Mouse (Mus musculus): ENCODE measurements around the gene Sfswap.

DNA sequence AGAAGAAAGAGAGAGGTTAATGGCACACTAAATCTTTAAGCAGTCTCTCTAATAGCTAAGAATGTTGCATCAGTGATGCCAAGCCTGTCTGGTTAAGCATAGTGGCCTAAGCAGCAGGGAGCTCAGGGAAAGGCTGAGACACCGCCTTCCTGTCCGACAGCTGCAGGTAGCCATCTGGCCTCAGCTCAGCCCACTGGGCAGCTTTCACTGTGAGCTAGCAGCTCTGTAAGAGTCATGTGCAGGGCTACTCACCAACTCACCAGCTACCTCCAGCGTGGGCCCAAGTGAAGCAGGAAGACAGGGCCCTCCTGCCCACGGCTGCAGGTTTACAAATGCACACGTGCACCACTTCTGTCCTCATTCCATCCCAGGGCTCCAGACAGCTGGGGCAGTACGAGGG is 52.6 kb downstream of the Sfswap start:
- TF ChIP-seq CTCF (IDR thresholded peaks at IDR 0.05; ENCODE audit: low read depth) (no peak), EP300 (IDR thresholded peaks at IDR 0.05; ENCODE audit: low read depth) (no peak)

Measured in liver, embryonic 14.5 days (tissue).